Mouse (Mus musculus) liver, postnatal 0 days (tissue): ENCODE results near the gene Hemgn.

ENCODE experiments used
- CTCF ChIP-seq: sonication (generic); IDR thresholded peaks from 2 replicates; pipeline ENCODE4 v1.5.1; 2016; ENCODE audit warnings: antibody characterized with exemption, low read depth
- EP300 ChIP-seq: IDR thresholded peaks from 2 replicates; pipeline ENCODE4 v1.6.1; 2016; ENCODE audit warnings: antibody characterized with exemption, low read depth, mild to moderate bottlenecking

- no peak for TF ChIP-seq CTCF
- TF ChIP-seq EP300: no peak
These were observed 69.0 kb downstream of the Hemgn start for GRCm38 (mm10) chr4:46344288-46344687.
